Mouse (Mus musculus): ENCODE results near the gene Cxadr. TPM values are rescaled to one million over a fixed set of nuclear protein-coding genes. Genes with fewer than 3 reads are reported as not detected.

Cxadr gene
- polyA plus RNA-seq, 1 experiment from 2014 or later, result 101 TPM

- Histone ChIP-seq H3K27ac (no peak overlapping the region), H3K9me3 (replicated peaks) (no peaks in the 10 kb centered on the region), H3K4me3 (no peak overlapping the region), H3K27me3 (no peaks in the 10 kb centered on the region), H3K9ac (no peak overlapping the region), H3K4me1 (peaks cover 44% of the 10 kb centered on the region), H3K4me2 (no peak overlapping the region), H3K36me3 (ENCODE audit: poor library complexity, severe bottlenecking) (peaks cover 14% of the 10 kb centered on the region)
- ATAC-seq, result no peak
- 91% methylated on average over 6 of the region's 6 CpGs for WGBS
Measured at GRCm38 (mm10) chr16:78309258-78309657, 8.0 kb downstream of the Cxadr start.

GRCm38 (mm10) chr16:78313135-78313887 lies 12.0 kb downstream of the Cxadr start:
- H3K4me2 ChIP-seq, result peak overlapping the region; percentile 50

GRCm38 (mm10) chr16:78314026-78314425 lies 12.7 kb downstream of the Cxadr start:
- H3K27ac ChIP-seq, result 0 out of 2 replicates have a peak overlapping the region, but pooled peaks have one; percentile 37

More at GRCm38 (mm10) chr16:78313135-78313887, 12.0 kb downstream of the Cxadr start:
- peaks cover 44% of the 10 kb centered on the region for H3K4me1 ChIP-seq
- H3K9ac ChIP-seq, result peak overlapping the region; percentile 30; the same call in 1 of the 2 replicates
- peak overlapping the region; percentile 13 for H3K4me3 ChIP-seq
- WGBS, result 16% methylated on average over 16 of the region's 16 CpGs
- H3K27me3 ChIP-seq, result no peaks in the 10 kb centered on the region
- peaks cover 11% of the 10 kb centered on the region for H3K36me3 ChIP-seq (ENCODE audit: poor library complexity, severe bottlenecking)
- no peaks in the 10 kb centered on the region for H3K9me3 ChIP-seq (replicated peaks)
- ATAC-seq, result peak; percentile 52
- peak overlapping the region; percentile 37; the same call in 1 of the 2 replicates for H3K27ac ChIP-seq

GRCm38 (mm10) chr16:78316849-78317248 lies 15.6 kb downstream of the Cxadr start:
- H3K27me3 ChIP-seq, result no peaks in the 10 kb centered on the region
- peaks cover 52% of the 10 kb centered on the region for H3K4me1 ChIP-seq
- H3K4me3 ChIP-seq, result no peak overlapping the region
- H3K9ac ChIP-seq, result no peak overlapping the region
- H3K27ac ChIP-seq, result no peak overlapping the region
- 81% methylated on average over 9 of the region's 9 CpGs for WGBS
- peak; percentile 13; the same call in 1 of the 2 replicates for ATAC-seq
- no peaks in the 10 kb centered on the region for H3K9me3 ChIP-seq (replicated peaks)
- H3K4me2 ChIP-seq, result no peak overlapping the region
- no peaks in the 10 kb centered on the region for H3K36me3 ChIP-seq (ENCODE audit: poor library complexity, severe bottlenecking)

More at GRCm38 (mm10) chr16:78314026-78314425, 12.7 kb downstream of the Cxadr start:
- no peak; the same call in 1 of the 2 replicates for ATAC-seq
- peak overlapping the region; percentile 13 for H3K4me3 ChIP-seq
- H3K4me2 ChIP-seq, result peak overlapping the region; percentile 50
- H3K36me3 ChIP-seq (ENCODE audit: poor library complexity, severe bottlenecking), result peaks cover 11% of the 10 kb centered on the region
- no peaks in the 10 kb centered on the region for H3K27me3 ChIP-seq
- WGBS, result 16% methylated on average over 6 of the region's 6 CpGs
- H3K9me3 ChIP-seq (replicated peaks), result no peaks in the 10 kb centered on the region
- peak overlapping the region; percentile 30; the same call in 1 of the 2 replicates for H3K9ac ChIP-seq
- H3K4me1 ChIP-seq, result peaks cover 44% of the 10 kb centered on the region

- Histone ChIP-seq H3K4me2 (no peak overlapping the region), H3K27me3 (no peaks in the 10 kb centered on the region), H3K4me1 (peaks cover 51% of the 10 kb centered on the region), H3K9ac (no peak overlapping the region), H3K4me3 (no peak overlapping the region), H3K36me3 (ENCODE audit: poor library complexity, severe bottlenecking) (no peaks in the 10 kb centered on the region), H3K9me3 (replicated peaks) (no peaks in the 10 kb centered on the region), H3K27ac (no peak overlapping the region)
- 73% methylated on average over 7 of the region's 7 CpGs for WGBS
- no peak for ATAC-seq
Measured at GRCm38 (mm10) chr16:78317960-78318359, 16.7 kb downstream of the Cxadr start.

- H3K36me3 ChIP-seq (ENCODE audit: poor library complexity, severe bottlenecking), result no peaks in the 10 kb centered on the region
- no peak for ATAC-seq
- H3K27me3 ChIP-seq, result no peaks in the 10 kb centered on the region
- H3K4me2 ChIP-seq, result no peak overlapping the region
- H3K9ac ChIP-seq, result no peak overlapping the region
- WGBS, result 72% methylated on average over 7 of the region's 7 CpGs
- no peaks in the 10 kb centered on the region for H3K9me3 ChIP-seq (replicated peaks)
- H3K27ac ChIP-seq, result no peak overlapping the region
- H3K4me1 ChIP-seq, result peaks cover 33% of the 10 kb centered on the region
- no peak overlapping the region for H3K4me3 ChIP-seq
Measured at GRCm38 (mm10) chr16:78319711-78320110, 18.4 kb downstream of the Cxadr start.

GRCm38 (mm10) chr16:78321559-78321958 lies 20.3 kb downstream of the Cxadr start:
- H3K27me3 ChIP-seq, result no peaks in the 10 kb centered on the region
- peaks cover 16% of the 10 kb centered on the region for H3K36me3 ChIP-seq (ENCODE audit: poor library complexity, severe bottlenecking)
- no peak overlapping the region for H3K4me3 ChIP-seq
- no peak overlapping the region for H3K9ac ChIP-seq
- peak; percentile 65; the same call in 1 of the 2 replicates for ATAC-seq
- 6% methylated on average over 7 of the region's 7 CpGs for WGBS
- H3K4me1 ChIP-seq, result peaks cover 33% of the 10 kb centered on the region
- no peaks in the 10 kb centered on the region for H3K9me3 ChIP-seq (replicated peaks)
- peak overlapping the region; percentile 33 for H3K4me2 ChIP-seq
- no peak overlapping the region for H3K27ac ChIP-seq

- no peak overlapping the region for H3K4me3 ChIP-seq
- peaks cover 22% of the 10 kb centered on the region for H3K36me3 ChIP-seq (ENCODE audit: poor library complexity, severe bottlenecking)
- no peak overlapping the region for H3K9ac ChIP-seq
- WGBS, result 9% methylated on average over 7 of the region's 7 CpGs
- H3K27ac ChIP-seq, result no peak overlapping the region
- no peaks in the 10 kb centered on the region for H3K27me3 ChIP-seq
- peaks cover 33% of the 10 kb centered on the region for H3K4me1 ChIP-seq
- H3K4me2 ChIP-seq, result peak overlapping the region; percentile 33
- peak; percentile 44; the same call in 1 of the 2 replicates for ATAC-seq
- no peaks in the 10 kb centered on the region for H3K9me3 ChIP-seq (replicated peaks)
Measured at GRCm38 (mm10) chr16:78322140-78322539, 20.9 kb downstream of the Cxadr start.

- no peaks in the 10 kb centered on the region for H3K27me3 ChIP-seq
- WGBS, result 88% methylated on average over 27 of the region's 27 CpGs
- H3K36me3 ChIP-seq (ENCODE audit: poor library complexity, severe bottlenecking), result peaks cover 57% of the 10 kb centered on the region
- ATAC-seq, result no peak
- H3K4me3 ChIP-seq, result no peak overlapping the region
- peaks cover 15% of the 10 kb centered on the region for H3K4me1 ChIP-seq
- no peak overlapping the region for H3K4me2 ChIP-seq
- no peak overlapping the region for H3K27ac ChIP-seq
- H3K9me3 ChIP-seq (replicated peaks), result no peaks in the 10 kb centered on the region
- no peak overlapping the region for H3K9ac ChIP-seq
Measured at GRCm38 (mm10) chr16:78325972-78326848, 24.9 kb downstream of the Cxadr start.

- Histone ChIP-seq H3K27ac (no peak overlapping the region), H3K9ac (no peak overlapping the region), H3K4me2 (no peak overlapping the region), H3K4me1 (peaks cover 2% of the 10 kb centered on the region), H3K4me3 (no peak overlapping the region), H3K9me3 (replicated peaks) (no peaks in the 10 kb centered on the region), H3K36me3 (ENCODE audit: poor library complexity, severe bottlenecking) (peaks cover 69% of the 10 kb centered on the region), H3K27me3 (no peaks in the 10 kb centered on the region)
- no peak for ATAC-seq
- WGBS, result 89% methylated on average over 7 of the region's 7 CpGs
Measured at GRCm38 (mm10) chr16:78327562-78327961, 26.3 kb downstream of the Cxadr start.

- H3K36me3 ChIP-seq (ENCODE audit: poor library complexity, severe bottlenecking), result peaks cover 73% of the 10 kb centered on the region
- H3K4me1 ChIP-seq, result no peaks in the 10 kb centered on the region
- H3K27me3 ChIP-seq, result no peaks in the 10 kb centered on the region
- H3K4me3 ChIP-seq, result no peak overlapping the region
- H3K4me2 ChIP-seq, result no peak overlapping the region
- H3K9me3 ChIP-seq (replicated peaks), result no peaks in the 10 kb centered on the region
- ATAC-seq, result no peak
- H3K9ac ChIP-seq, result no peak overlapping the region
- no peak overlapping the region for H3K27ac ChIP-seq
- WGBS, result 93% methylated on average over 12 of the region's 12 CpGs
Measured at GRCm38 (mm10) chr16:78327999-78328398, 26.7 kb downstream of the Cxadr start.

- H3K36me3 ChIP-seq (ENCODE audit: poor library complexity, severe bottlenecking), result peaks cover 65% of the 10 kb centered on the region
- H3K27ac ChIP-seq, result no peak overlapping the region
- 0 out of 2 replicates have a peak, but pooled peaks have one; percentile 24 for ATAC-seq
- H3K9me3 ChIP-seq (replicated peaks), result no peaks in the 10 kb centered on the region
- no peak overlapping the region for H3K4me3 ChIP-seq
- H3K4me2 ChIP-seq, result no peak overlapping the region
- no peak overlapping the region; the same call in 1 of the 2 replicates for H3K9ac ChIP-seq
- peaks cover 6% of the 10 kb centered on the region; the same call in 1 of the 2 replicates for H3K4me1 ChIP-seq
- 74% methylated on average over 8 of the region's 8 CpGs for WGBS
- H3K27me3 ChIP-seq, result no peaks in the 10 kb centered on the region
Measured at GRCm38 (mm10) chr16:78337226-78337625, 35.9 kb downstream of the Cxadr start.

Measured in forebrain, embryonic 13.5 days (tissue).